Comparison of ENCODE assay signal across 9 mouse cellular contexts in genomic region chr3:147182366-147182875, GRCm38 (mm10).
DNase-seq lines count a peak whose midpoint lies in the region; ATAC-seq and TF ChIP-seq lines count a peak whose summit lies in the region.
"Had no signal": no experiment of that assay in that cellular context is flagged by ENCODE, and none has a peak within 500 bp of the region (broad histone marks: within the 10 kb centered on the region; RNA-seq: fewer than 3 reads in every experiment).

No protein-coding gene starts in this region.

- peaks cover 19% of the 10 kb centered on the region for H3K4me1 ChIP-seq in heart, embryonic 11.5 days (ENCODE audit: control insufficient read depth, insufficient read depth, low read length)
- no peaks in the 10 kb centered on the region for H3K4me1 ChIP-seq in heart, adult 2 months (ENCODE audit: control insufficient read depth, insufficient read depth, low read length)
- H3K4me1 ChIP-seq in megakaryocyte, embryonic 14.5 days: no peaks in the 10 kb centered on the region
- peaks cover 14% of the 10 kb centered on the region; the same call in 1 of the 2 replicates for H3K4me1 ChIP-seq in midbrain, postnatal 0 days (ENCODE audit: insufficient read depth, low read length)

- TF ChIP-seq POLR2A in heart, adult 2 months (IDR thresholded peaks at IDR 0.05; ENCODE audit: insufficient read depth, low read depth, low read length): no peak

- H3K27ac ChIP-seq in heart, embryonic 11.5 days (ENCODE audit: low read depth, low read length): no peak overlapping the region
- no peak overlapping the region for H3K27ac ChIP-seq in heart, adult 2 months
- no peak overlapping the region for H3K27ac ChIP-seq in midbrain, postnatal 0 days (ENCODE audit: low read depth, low read length)
- no peak overlapping the region for H3K27ac ChIP-seq in left cerebral cortex, adult 2 months

- TF ChIP-seq CTCF in heart, adult 2 months (IDR thresholded peaks at IDR 0.05): no peak
- TF ChIP-seq CTCF in midbrain, postnatal 0 days (IDR thresholded peaks at IDR 0.05): peak; percentile 14; the same call in 1 of the 2 replicates
- TF ChIP-seq CTCF in left cerebral cortex, adult 2 months (IDR thresholded peaks at IDR 0.05): no peak

- WGBS in heart, embryonic 11.5 days (ENCODE audit: insufficient replicate concordance): 29% methylated on average over 15 of the region's 15 CpGs
- WGBS in heart, adult 2 months: 46% methylated on average over 15 of the region's 15 CpGs
- 24% methylated on average over 15 of the region's 15 CpGs for WGBS in midbrain, postnatal 0 days

- no peak for DNase-seq in heart, adult 2 months
- peak; percentile 10 for DNase-seq in heart, postnatal 4 days
- peak; percentile 84 for DNase-seq in midbrain, postnatal 0 days (ENCODE audit: low spot score)
- DNase-seq in left cerebral cortex, adult 2 months (ENCODE audit: extremely low spot score in 1 of 2, low spot score in 2 of 2): no peak
- DNase-seq in layer of hippocampus, adult 8-10 months (ENCODE audit: low spot score in 2 of 2): no peak

- 0 out of 2 replicates have a peak, but pooled peaks have one; percentile 49 for ATAC-seq in heart, embryonic 11.5 days (replicated peaks; ENCODE audit: insufficient number of reproducible peaks, low FRiP score, low TSS enrichment)
- ATAC-seq in megakaryocyte, adult 5-6 weeks (ENCODE audit: poor library complexity, severe bottlenecking): no peak
- peak; percentile 74 for ATAC-seq in midbrain, postnatal 0 days (ENCODE audit: low FRiP score)

- H3K9me3 ChIP-seq in heart, embryonic 11.5 days (replicated peaks; ENCODE audit: control insufficient read depth, low read length): no peaks in the 10 kb centered on the region
- peaks cover 61% of the 10 kb centered on the region for H3K9me3 ChIP-seq in megakaryocyte, embryonic 14.5 days
- H3K9me3 ChIP-seq in midbrain, postnatal 0 days (ENCODE audit: low read length): no peaks in the 10 kb centered on the region

- no peak overlapping the region for H3K9ac ChIP-seq in heart, embryonic 11.5 days (ENCODE audit: low read depth, low read length)
- H3K9ac ChIP-seq in heart, adult 2 months (ENCODE audit: low read depth, low read length): no peak overlapping the region
- H3K9ac ChIP-seq in midbrain, postnatal 0 days (replicated peaks; ENCODE audit: low read length, poor library complexity, severe bottlenecking): no peak overlapping the region

- TF ChIP-seq EP300 in heart, adult 2 months (IDR thresholded peaks at IDR 0.05; ENCODE audit: insufficient read depth, low read depth, low read length): no peak

- H3K36me3 ChIP-seq in heart, embryonic 11.5 days (ENCODE audit: control insufficient read depth, insufficient read depth, low read length): no peaks in the 10 kb centered on the region
- no peaks in the 10 kb centered on the region for H3K36me3 ChIP-seq in heart, adult 2 months (ENCODE audit: control insufficient read depth, insufficient read depth, low read length)
- no peaks in the 10 kb centered on the region for H3K36me3 ChIP-seq in megakaryocyte, embryonic 14.5 days (replicated peaks; ENCODE audit: low read length)
- H3K36me3 ChIP-seq in midbrain, postnatal 0 days (ENCODE audit: insufficient read depth, low read length): no peaks in the 10 kb centered on the region

- intact Hi-C loops in heart, adult 2 months (cut with DNase I): no loop called here
- intact Hi-C loops in left cerebral cortex, adult 2 months (cut with DNase I): no loop called here

- H3K79me2 ChIP-seq in heart, adult 2 months (replicated peaks; ENCODE audit: control insufficient read depth, insufficient read depth, low read length): no peaks in the 10 kb centered on the region

- peak overlapping the region; percentile 13; the same call in 1 of the 2 replicates for H3K4me3 ChIP-seq in heart, embryonic 11.5 days (ENCODE audit: low read depth, low read length)
- no peak overlapping the region for H3K4me3 ChIP-seq in heart, adult 2 months
- peak overlapping the region; percentile 80 for H3K4me3 ChIP-seq in megakaryocyte, embryonic 14.5 days (replicated peaks)
- H3K4me3 ChIP-seq in midbrain, postnatal 0 days (ENCODE audit: low read depth, low read length): no peak overlapping the region
- H3K4me3 ChIP-seq in left cerebral cortex, adult 2 months: no peak overlapping the region
- H3K4me3 ChIP-seq: erythroblast, embryonic 14.5 days had no signal

- peak overlapping the region; percentile 60 for H3K4me2 ChIP-seq in heart, embryonic 11.5 days
- H3K4me2 ChIP-seq in midbrain, postnatal 0 days (ENCODE audit: low read depth, low read length, poor library complexity, severe bottlenecking): peak overlapping the region; percentile 15; the same call in 1 of the 2 replicates

- no peaks in the 10 kb centered on the region for H3K27me3 ChIP-seq in heart, embryonic 11.5 days (ENCODE audit: control insufficient read depth, insufficient read depth, low read length)
- H3K27me3 ChIP-seq in heart, adult 2 months (ENCODE audit: control insufficient read depth, insufficient read depth, low read length): no peaks in the 10 kb centered on the region
- no peaks in the 10 kb centered on the region for H3K27me3 ChIP-seq in megakaryocyte, embryonic 14.5 days (replicated peaks)
- H3K27me3 ChIP-seq in midbrain, postnatal 0 days (ENCODE audit: insufficient read depth, low read length): no peaks in the 10 kb centered on the region

Comparison
In these comparisons a context has a peak if more than half of its experiments do, and no peak if none do; other contexts are left out.
1. H3K4me3 ChIP-seq: peak in heart, embryonic 11.5 days (single experiment) and megakaryocyte, embryonic 14.5 days (single experiment); none in heart, adult 2 months (single experiment), midbrain, postnatal 0 days (single experiment) and left cerebral cortex, adult 2 months (single experiment).
2. DNase-seq: peak in heart, postnatal 4 days (single experiment) and midbrain, postnatal 0 days (single experiment); none in heart, adult 2 months (0 of 2), left cerebral cortex, adult 2 months (0 of 2) and layer of hippocampus, adult 8-10 months (0 of 2).